Mouse (Mus musculus): ENCODE measurements around the gene Ptgr2. TPM values are rescaled to one million over a fixed set of nuclear protein-coding genes. Genes with fewer than 3 reads are reported as not detected.
"Not testable (repeated sequence)": the region's sequence is repeated elsewhere in the genome, so short reads cannot be mapped to it uniquely, and the experiment has no call there.

Ptgr2 gene
- polyA plus RNA-seq, 1 experiment = 41.6 TPM

GRCm38 (mm10) chr12:84347192-84347591, 62.2 kb downstream of the Ptgr2 start:
- peak; percentile 52; the same call in 1 of the 2 replicates for TF ChIP-seq CTCF (IDR thresholded peaks at IDR 0.05; ENCODE audit: borderline replicate concordance, insufficient read depth, low read length)
- TF ChIP-seq POLR2A (IDR thresholded peaks at IDR 0.05; ENCODE audit: low read depth, low read length) = no peak
- Histone ChIP-seq H3K4me3 (ENCODE audit: insufficient read depth, low read length) (no peak overlapping the region), H3K4me1 (ENCODE audit: control insufficient read depth, insufficient read depth, low read length) (no peaks in the 10 kb centered on the region), H3K27ac (ENCODE audit: insufficient read depth, low read length) (no peak overlapping the region)

GRCm38 (mm10) chr12:84358699-84359098, 73.7 kb downstream of the Ptgr2 start:
- not testable (repeated sequence) for H3K4me1 ChIP-seq (ENCODE audit: control insufficient read depth, insufficient read depth, low read length); H3K27ac ChIP-seq (ENCODE audit: insufficient read depth, low read length); H3K4me3 ChIP-seq (ENCODE audit: insufficient read depth, low read length)

GRCm38 (mm10) chr12:84361555-84362489, 76.8 kb downstream of the Ptgr2 start, which contains the start of the genes Coq6 and Fam161b:
Gene Coq6 (plus strand): TSS chr12:84361657.
Gene Fam161b (minus strand): TSS chr12:84361833.
- TF ChIP-seq CTCF (IDR thresholded peaks at IDR 0.05; ENCODE audit: borderline replicate concordance, insufficient read depth, low read length) (no peak), POLR2A (IDR thresholded peaks at IDR 0.05; ENCODE audit: low read depth, low read length) (no peak; the same call in 1 of the 2 replicates)

GRCm38 (mm10) chr12:84362872-84363271, 77.8 kb downstream of the Ptgr2 start:
- H3K4me3 ChIP-seq (ENCODE audit: insufficient read depth, low read length) = 0 out of 2 replicates have a peak overlapping the region, but pooled peaks have one; percentile 99
- TF ChIP-seq POLR2A (IDR thresholded peaks at IDR 0.05; ENCODE audit: low read depth, low read length) (no peak), CTCF (IDR thresholded peaks at IDR 0.05; ENCODE audit: borderline replicate concordance, insufficient read depth, low read length) (no peak)
- H3K27ac ChIP-seq (ENCODE audit: insufficient read depth, low read length) = no peak overlapping the region
- peaks cover 3% of the 10 kb centered on the region; the same call in 1 of the 2 replicates for H3K4me1 ChIP-seq (ENCODE audit: control insufficient read depth, insufficient read depth, low read length)

More at GRCm38 (mm10) chr12:84361555-84362489, 76.8 kb downstream of the Ptgr2 start, which contains the start of the genes Coq6 and Fam161b:
- Histone ChIP-seq H3K4me3 (ENCODE audit: insufficient read depth, low read length) (peak within 1 kb of the TSS; percentile 99), H3K4me1 (ENCODE audit: control insufficient read depth, insufficient read depth, low read length) (peaks cover 3% of the 10 kb centered on the region; the same call in 1 of the 2 replicates), H3K27ac (ENCODE audit: insufficient read depth, low read length) (no peak within 1 kb of the TSS)

GRCm38 (mm10) chr12:84364291-84364690, 79.3 kb downstream of the Ptgr2 start:
- Histone ChIP-seq H3K27ac (ENCODE audit: insufficient read depth, low read length) (no peak overlapping the region), H3K4me3 (ENCODE audit: insufficient read depth, low read length) (no peak overlapping the region), H3K4me1 (ENCODE audit: control insufficient read depth, insufficient read depth, low read length) (peaks cover 3% of the 10 kb centered on the region; the same call in 1 of the 2 replicates)
- TF ChIP-seq POLR2A (IDR thresholded peaks at IDR 0.05; ENCODE audit: low read depth, low read length) (no peak), CTCF (IDR thresholded peaks at IDR 0.05; ENCODE audit: borderline replicate concordance, insufficient read depth, low read length) (no peak)

GRCm38 (mm10) chr12:84365137-84365536, 80.1 kb downstream of the Ptgr2 start:
- no peak for TF ChIP-seq CTCF (IDR thresholded peaks at IDR 0.05; ENCODE audit: borderline replicate concordance, insufficient read depth, low read length)
- TF ChIP-seq POLR2A (IDR thresholded peaks at IDR 0.05; ENCODE audit: low read depth, low read length) = no peak

More at GRCm38 (mm10) chr12:84365137-84365536, 80.1 kb downstream of the Ptgr2 start:
- no peak overlapping the region for H3K4me3 ChIP-seq (ENCODE audit: insufficient read depth, low read length)
- H3K4me1 ChIP-seq (ENCODE audit: control insufficient read depth, insufficient read depth, low read length) = peaks cover 3% of the 10 kb centered on the region; the same call in 1 of the 2 replicates
- no peak overlapping the region for H3K27ac ChIP-seq (ENCODE audit: insufficient read depth, low read length)

Other genes starting within 250 kb of the Ptgr2 start
- gene Acot4, start 246.9 kb upstream of the Ptgr2 start, polyA plus RNA-seq (2011; ENCODE audit: insufficient read length, low read depth, missing spikeins) = 0.23 and 0.37 TPM in 2 replicates
- not detected in 2 replicates for gene Gm49366, start 246.3 kb upstream of the Ptgr2 start, polyA plus RNA-seq (2011; ENCODE audit: insufficient read length, low read depth, missing spikeins)
- not detected in 2 replicates for gene Acot3, start 233.1 kb upstream of the Ptgr2 start, polyA plus RNA-seq (2011; ENCODE audit: insufficient read length, low read depth, missing spikeins)
- not detected in 2 replicates for gene Acot5, start 215.9 kb upstream of the Ptgr2 start, polyA plus RNA-seq (2011; ENCODE audit: insufficient read length, low read depth, missing spikeins)
- 3.1 and 4.4 TPM in 2 replicates for gene Acot6, start 184.6 kb upstream of the Ptgr2 start, polyA plus RNA-seq (2011; ENCODE audit: insufficient read length, low read depth, missing spikeins)
- 14.4 and 21.6 TPM in 2 replicates for gene Dnal1, start 170.9 kb upstream of the Ptgr2 start, polyA plus RNA-seq (2011; ENCODE audit: insufficient read length, low read depth, missing spikeins)
- 0.30 and 0.35 TPM in 2 replicates for gene Pnma1, start 136.7 kb upstream of the Ptgr2 start, polyA plus RNA-seq (2011; ENCODE audit: insufficient read length, low read depth, missing spikeins)
- gene Elmsan1, start 66.4 kb upstream of the Ptgr2 start, polyA plus RNA-seq (2011; ENCODE audit: insufficient read length, low read depth, missing spikeins) = 20.6 and 21.3 TPM in 2 replicates
- 39.1 and 46.0 TPM in 2 replicates for gene Zfp410, start 31.6 kb downstream of the Ptgr2 start, polyA plus RNA-seq (2011; ENCODE audit: insufficient read length, low read depth, missing spikeins)
- 18.7 and 21.9 TPM in 2 replicates for gene Coq6, start 76.4 kb downstream of the Ptgr2 start, polyA plus RNA-seq (2011; ENCODE audit: insufficient read length, low read depth, missing spikeins)
- gene Fam161b, start 76.6 kb downstream of the Ptgr2 start, polyA plus RNA-seq (2011; ENCODE audit: insufficient read length, low read depth, missing spikeins) = 0.61 and 0.94 TPM in 2 replicates
- gene Entpd5, start 123.8 kb downstream of the Ptgr2 start, polyA plus RNA-seq (2011; ENCODE audit: insufficient read length, low read depth, missing spikeins) = 13.7 and 14.6 TPM in 2 replicates
- 0.22 and 0.95 TPM in 2 replicates for gene Bbof1, start 123.8 kb downstream of the Ptgr2 start, polyA plus RNA-seq (2011; ENCODE audit: insufficient read length, low read depth, missing spikeins)
- gene Rnf113a2, start 132.0 kb downstream of the Ptgr2 start, polyA plus RNA-seq (2011; ENCODE audit: insufficient read length, low read depth, missing spikeins) = 14.8 and 15.8 TPM in 2 replicates
- 14.2 and 19.1 TPM in 2 replicates for gene Aldh6a1, start 165.8 kb downstream of the Ptgr2 start, polyA plus RNA-seq (2011; ENCODE audit: insufficient read length, low read depth, missing spikeins)
- gene Lin52, start 166.2 kb downstream of the Ptgr2 start, polyA plus RNA-seq (2011; ENCODE audit: insufficient read length, low read depth, missing spikeins) = 10.3 and 14.5 TPM in 2 replicates